Mouse (Mus musculus) ovary, adult 18-20 months (tissue): Measurements from ENCODE around the gene Men1.
A peak's percentile ranks its signal among the peaks of the same experiment; 100 is the strongest.

Experiments used
- DNase-seq: peaks from one replicate; pipeline ENCODE4 v3.0.0; 2022; ENCODE audit warnings: low spot score, mixed read lengths

Gene Men1

DNA sequence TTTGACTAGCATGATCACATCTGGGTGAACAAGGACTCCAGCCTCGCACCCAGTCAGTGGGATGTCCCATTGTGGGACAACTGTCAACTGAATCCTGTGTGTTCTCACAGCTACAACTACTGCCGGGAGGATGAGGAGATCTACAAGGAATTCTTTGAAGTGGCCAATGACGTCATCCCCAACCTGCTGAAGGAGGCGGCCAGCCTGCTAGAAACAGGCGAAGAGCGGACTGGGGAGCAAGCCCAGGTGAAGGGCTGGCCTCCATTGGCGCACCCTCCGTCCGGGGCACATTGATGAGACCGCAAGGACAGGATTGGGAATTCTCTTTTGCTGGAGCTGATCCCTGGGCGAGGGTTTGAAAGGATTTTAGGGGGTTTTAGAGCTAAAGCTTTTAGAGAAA, 3.9 kb downstream of the Men1 start:
- DNase-seq, result no peak

DNA sequence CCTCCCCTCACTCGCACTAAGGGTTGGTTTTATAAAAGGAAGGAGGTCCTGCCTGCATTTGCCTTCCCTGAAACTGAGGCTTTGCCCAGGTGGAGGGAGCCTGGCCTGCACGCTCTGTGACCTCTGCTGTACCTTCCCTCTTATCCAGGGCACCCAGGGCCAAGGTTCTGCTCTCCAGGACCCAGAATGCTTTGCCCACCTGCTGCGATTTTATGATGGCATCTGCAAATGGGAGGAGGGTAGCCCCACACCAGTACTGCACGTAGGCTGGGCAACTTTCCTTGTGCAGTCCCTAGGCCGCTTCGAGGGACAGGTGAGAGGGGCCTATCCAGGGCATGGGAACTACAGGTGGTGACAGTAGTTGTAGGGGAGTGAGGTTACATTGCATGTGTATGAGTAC, 4.4 kb downstream of the Men1 start:
- DNase-seq, result no peak

DNA sequence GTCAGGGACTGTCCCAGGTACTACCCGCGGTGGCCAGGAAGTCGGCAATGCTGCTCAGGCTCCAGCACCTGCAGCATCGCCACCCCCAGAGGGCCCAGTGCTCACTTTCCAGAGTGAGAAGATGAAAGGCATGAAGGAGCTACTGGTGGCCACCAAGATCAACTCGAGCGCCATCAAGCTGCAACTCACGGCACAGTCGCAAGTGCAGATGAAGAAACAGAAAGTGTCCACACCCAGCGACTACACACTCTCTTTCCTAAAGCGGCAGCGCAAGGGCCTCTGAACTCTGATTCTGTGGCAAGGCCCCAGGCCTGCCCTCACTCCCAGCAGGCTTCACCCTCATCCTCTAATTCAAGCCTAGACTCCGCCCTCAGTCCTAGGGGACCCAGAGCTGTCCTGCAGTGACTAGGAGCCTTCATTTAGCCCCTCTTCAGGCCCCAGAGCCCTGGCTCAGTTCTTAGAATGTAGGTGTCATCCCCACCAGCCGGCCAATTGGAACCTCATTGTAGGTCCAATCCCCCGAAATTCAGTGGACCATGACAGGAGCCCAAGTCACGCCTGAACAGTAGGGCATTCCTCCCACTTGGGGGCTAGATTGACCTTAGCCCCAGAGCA, 5.2 kb downstream of the Men1 start:
- DNase-seq, result no peak

DNA sequence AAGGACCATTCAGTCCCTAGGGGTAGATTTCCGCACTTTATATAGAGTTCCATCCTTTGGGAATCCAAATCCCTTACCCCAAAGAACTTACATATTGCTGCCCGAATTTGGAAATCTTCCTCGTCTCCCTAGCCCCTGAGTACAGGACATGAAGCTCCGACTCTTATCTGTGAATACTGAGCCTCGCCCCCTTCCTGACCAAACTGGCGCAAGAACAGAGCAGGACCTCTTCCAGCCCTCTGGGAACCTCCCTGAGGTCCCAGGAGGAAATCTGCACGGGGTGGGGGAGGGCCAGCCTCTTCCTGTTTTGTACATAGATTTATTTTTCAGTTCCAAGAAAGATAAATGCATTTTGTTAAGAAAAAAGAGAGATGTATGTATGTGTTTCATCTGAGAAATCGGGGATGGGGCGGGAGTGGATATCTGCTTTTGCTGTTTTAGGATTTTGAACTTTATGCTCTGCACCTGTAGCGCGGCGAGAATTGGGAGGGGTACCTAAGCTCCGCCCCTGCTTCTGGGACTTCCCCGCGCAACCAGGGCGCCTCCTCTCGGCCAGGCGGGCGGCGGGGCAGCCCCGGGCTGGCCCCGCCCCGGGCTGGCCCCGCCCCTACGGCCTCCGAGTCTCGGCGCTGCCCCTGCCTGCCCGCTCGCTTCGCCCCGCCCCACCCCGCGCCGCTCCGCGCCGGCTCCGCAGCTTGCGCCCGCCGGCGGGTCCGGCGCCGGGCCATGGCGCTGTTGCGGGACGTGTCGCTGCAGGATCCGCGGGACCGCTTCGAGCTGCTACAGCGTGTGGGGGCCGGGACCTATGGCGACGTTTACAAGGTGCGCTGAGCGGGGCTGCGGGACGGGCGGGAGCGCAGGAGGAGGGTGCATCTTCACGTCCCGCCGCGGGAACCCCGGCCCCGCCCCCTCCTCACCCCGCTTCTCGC, 6.0 kb downstream of the Men1 start, which contains the start of gene Map4k2:
Gene Map4k2, plus strand, starts transcription at position 612 of the 929 bp plus-strand sequence.
- DNase-seq, result peak; percentile 72

DNA sequence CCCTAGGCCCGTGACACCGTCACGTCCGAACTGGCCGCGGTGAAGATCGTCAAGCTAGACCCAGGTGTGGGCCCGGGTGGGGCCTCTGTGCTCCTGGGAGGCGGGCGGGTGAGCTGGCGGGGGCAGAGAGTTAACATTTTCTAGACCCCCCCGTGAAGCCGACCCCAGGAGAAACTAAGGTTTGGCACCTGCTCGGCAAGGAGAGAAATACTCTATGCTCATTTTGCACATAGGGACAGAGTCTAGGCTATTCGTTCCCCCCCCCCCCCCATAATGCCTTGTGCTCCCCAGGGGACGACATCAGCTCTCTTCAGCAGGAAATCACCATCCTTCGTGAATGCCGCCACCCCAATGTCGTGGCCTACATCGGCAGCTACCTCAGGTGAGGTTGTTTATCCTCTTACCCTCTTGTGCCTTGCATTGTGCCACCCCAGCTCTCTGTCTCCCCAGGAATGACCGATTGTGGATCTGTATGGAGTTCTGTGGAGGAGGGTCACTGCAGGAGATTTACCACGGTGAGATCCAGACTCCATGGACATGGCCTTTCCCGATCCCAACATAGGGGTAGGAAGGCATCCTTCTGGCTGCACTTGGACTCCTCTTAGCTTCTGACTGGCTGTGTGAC, 6.8 kb downstream of the Men1 start:
- no peak for DNase-seq

DNA sequence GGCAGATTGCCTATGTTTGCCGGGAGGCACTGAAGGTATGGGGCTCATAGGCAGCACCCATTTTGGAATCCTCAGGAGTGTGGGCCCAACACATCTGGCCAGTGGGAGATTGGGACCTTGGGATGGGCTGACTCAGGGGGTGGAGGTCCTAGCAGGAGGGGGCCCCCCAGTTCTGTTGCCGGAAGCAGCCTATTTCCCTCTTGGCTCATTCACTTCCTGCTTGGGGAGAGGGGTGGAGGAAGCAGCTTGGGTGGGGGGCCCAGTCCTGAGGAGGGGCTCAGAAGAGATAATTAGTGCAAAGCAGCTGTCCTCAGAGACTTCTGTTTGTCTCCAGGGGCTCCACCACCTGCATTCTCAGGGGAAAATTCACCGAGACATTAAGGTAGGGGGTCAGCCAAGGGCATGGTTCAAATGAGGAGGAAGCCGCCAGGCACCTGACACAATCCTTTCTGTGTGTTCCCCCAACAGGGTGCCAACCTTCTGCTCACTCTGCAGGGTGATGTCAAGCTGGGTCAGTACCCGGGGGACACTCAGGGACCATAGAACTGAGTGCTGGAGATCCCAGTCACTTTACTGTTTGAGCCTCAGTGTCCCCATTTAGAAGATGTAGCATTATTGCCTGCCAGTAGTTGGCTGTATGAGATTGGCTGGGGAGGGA, 7.6 kb downstream of the Men1 start:
- DNase-seq, result no peak

DNA sequence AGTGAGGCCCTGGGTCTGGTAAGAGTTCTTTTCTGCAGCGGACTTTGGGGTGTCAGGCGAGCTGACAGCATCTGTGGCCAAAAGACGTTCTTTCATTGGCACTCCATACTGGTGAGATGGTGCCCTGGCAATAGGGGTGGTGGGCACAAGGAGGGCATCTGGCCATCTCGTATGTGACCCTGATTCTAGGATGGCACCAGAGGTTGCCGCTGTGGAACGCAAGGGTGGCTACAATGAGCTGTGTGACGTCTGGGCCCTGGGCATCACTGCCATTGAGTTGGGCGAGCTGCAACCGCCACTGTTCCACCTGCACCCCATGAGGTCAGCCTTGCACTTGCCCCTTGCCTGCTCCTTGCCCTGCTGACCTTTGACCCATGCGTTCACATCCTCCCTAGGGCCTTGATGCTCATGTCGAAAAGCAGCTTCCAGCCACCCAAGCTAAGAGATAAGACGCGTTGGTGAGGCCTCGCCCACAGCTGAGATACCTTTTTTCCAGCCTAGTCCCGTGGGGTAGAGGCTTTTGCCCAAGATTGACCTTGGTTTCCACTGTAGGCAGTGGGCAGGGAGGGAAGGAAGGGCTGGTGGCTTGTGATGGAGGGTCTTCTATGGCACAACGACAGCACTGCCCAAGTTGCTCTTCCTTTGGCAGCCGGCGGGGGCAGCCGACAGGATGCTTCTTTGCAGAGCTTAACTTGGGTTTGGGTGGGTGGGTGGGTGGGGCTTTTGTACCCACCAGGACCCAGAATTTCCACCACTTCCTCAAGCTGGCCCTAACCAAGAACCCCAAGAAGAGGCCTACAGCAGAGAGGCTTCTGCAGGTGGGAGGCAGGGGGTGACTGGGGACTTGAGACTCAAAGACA, 8.5 kb downstream of the Men1 start:
- DNase-seq, result no peak

DNA sequence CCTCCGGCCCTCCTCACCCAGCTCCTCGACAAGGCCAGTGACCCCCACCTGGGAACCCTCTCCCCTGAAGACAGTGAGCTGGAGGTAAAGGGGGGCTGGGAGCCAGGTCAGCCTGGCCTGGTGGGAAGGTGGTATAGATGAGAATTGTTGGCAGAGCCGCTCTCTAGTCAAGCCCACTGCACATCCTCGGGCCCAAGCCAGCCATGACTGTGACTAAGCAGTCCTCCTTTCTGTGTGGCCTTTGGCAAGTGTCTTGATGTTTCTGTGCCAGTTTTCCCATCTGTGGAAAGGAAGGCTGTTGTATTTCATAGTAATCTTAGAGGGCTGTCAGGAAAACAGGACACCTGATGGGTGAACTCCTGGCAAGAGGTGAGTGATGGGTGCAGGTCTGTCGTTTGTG, 9.2 kb downstream of the Men1 start:
- no peak for DNase-seq

DNA sequence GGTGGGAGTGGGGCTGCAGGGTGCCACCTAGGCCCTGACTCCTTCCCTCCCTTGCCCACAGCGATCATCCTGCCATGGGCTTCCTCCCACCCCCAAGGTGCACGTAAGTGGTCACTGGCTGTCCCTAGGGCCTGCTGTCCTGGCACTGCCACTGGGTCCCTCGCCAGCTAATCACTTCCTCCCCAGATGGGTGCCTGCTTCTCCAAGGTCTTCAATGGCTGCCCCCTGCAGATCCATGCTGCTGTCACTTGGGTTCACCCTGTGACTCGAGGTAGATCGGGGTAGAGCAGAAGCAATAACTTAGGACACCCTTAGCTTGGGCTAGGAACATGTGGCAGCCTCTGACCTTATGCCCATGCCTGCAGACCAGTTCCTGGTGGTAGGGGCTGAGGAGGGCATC, 11.2 kb downstream of the Men1 start:
- DNase-seq, result no peak

DNA sequence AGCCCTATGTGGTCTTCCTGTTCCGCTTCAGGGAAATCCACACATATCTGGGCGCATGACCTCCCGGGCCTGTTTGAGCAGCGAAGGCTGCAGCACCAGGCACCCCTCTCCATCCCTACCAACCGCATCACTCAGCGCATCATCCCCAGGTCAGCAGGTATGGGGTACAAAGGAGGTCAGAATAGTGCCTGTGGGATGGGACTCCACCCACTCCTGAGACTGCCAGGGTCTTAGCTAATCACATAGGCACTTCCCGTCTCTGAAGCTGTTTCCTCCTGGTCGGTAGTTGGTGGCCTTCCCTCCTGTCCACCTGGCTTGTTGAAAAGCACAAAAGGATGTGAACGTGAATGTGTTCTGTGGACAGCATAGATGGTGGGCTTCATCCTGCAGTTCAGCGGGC, 11.9 kb downstream of the Men1 start:
- no peak for DNase-seq

DNA sequence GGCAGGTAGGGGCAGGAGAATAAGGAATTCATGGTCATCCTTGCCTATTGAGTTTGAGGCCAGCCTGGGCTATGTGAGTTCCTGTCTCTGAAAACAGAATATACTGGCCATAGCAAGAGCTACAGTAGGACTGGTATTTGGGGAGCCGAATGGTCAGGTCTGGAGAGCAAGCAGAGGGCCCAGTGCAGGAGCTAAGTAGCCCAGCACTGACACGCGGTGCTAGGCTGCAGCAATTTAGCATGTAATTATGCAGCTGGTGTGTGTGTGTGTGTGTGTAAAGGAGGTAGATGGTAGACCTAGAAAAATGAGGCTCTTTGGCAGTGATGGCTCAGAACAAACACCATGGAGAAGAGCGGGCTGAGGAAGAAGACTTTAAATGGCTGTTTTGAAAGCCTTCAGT, 12.8 kb downstream of the Men1 start:
- DNase-seq, result no peak

DNA sequence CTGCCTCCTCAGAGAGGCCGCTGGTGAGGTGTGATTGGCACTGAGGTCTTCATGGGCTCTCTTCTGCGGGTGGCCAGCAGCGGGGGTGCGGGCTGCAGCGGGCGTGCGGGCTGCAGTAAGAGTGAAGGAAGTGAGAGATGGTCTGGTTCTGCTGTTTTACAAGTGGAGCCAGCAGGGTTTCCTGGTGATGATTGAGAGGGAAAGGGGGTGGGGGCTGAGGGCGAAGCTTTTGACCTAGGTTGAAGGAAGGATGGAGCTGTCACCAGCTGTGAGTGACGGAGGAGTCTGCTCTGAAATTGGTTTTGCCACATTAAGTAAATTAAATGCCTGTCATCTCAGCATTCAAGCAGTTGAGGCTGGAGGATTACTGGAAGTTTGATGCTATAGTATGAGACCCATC, 13.9 kb downstream of the Men1 start:
- DNase-seq, result no peak

DNA sequence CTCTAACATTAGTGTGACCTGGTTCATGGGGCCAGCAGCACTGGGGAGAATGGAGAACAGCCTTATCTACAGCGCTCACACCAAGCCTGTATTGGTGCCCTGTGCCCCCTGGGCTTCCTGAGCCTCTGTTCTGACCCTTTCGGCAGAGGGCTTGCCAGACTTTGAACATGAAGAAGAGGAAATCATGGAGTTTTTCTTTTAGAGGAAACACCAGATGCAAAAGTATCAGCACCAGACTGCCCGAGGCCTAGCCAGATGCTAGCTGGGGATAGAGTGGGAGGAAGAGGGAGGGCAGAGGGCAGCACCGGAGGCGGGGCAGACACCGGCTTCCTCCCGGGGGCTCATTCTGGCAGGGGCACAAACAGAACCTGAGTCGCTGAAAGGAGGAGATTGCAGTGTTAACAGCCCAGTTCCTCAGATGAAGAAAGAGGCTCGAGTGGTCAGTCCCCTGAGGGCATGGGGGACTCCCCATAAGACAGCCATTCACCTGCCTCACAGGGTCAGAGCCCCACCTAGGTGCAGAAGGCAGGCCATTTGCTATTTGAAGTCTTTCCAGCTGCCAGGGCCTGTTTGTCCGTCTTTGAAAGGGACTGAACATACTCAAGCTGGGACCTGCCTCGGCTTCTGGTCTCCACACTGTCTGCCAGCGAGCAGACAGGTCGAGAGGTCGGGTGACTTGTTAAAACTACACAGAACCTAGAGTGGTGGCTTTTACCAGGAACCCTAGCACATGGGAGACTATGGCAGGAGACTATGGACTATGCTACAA, 14.6 kb downstream of the Men1 start:
- DNase-seq, result no peak

DNA sequence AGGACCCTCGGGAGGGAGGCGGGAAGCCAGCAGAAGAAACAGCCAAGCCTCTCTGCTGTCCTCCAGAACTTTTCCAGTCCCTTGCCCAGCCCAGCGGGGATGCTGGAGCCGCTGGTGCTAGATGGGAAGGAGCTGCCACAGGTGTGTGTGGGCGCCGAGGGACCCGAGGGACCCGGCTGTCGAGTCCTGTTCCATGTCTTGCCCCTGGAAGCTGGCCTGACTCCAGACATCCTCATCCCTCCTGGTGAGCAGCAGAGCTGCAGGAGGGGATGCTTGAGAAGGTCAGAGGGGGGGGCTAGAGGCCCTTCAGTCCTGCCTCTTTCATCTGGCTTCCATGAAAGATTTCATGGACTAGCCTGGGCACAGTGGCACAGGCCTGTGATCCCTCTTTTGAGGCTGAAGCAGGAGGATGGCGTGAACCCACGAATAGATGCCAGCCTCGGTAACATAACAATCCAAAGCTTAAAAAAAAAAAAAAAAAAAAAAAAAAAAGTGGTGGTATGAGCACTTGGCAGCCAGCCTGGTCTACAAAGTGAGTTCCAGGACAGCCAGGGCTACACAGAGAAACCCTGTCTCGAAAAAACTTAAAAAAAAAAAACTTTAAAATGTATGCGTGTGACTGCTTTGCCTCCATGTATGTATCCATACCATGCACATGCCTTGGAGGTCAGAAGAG, 16.8 kb downstream of the Men1 start:
- no peak for DNase-seq

DNA sequence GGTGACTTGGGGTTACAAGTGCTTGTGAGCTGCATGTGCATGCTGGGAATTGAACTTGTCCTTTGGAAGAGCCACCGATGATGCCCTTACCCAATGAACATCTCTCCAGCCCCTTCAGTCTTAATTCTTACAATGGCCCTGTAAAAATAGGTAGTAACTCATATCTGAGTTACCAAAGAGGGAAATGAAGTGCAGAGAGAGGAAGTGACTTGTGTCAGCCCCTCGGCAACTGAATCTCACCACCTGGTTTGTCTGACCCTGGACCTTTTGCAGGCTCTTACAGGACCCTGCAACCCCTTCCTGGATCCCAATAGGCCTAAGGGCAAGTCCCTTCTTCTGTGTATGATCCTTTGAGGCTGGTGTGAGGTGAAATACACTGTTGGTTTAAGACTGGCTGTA, 17.3 kb downstream of the Men1 start:
- no peak for DNase-seq

DNA sequence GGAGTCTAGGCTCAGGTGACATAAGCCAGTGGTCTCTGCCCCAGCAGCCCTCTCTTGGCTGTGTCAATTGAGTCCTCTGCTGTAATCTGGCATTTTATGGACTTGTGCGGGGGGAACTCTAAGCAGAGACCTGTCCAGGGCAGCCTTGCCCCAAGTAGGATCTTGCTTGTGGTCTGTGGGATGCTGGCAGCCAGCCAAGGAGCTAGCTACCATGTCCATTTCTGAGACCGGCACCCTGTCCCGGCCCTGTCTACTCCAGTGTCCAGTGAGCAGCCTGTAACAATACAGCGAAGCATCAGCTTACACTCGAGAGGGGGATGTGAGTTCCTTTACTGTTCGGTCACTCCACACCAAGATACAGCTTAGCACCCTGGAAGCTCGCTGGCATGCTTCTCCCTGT, 19.3 kb downstream of the Men1 start:
- DNase-seq, result no peak

DNA sequence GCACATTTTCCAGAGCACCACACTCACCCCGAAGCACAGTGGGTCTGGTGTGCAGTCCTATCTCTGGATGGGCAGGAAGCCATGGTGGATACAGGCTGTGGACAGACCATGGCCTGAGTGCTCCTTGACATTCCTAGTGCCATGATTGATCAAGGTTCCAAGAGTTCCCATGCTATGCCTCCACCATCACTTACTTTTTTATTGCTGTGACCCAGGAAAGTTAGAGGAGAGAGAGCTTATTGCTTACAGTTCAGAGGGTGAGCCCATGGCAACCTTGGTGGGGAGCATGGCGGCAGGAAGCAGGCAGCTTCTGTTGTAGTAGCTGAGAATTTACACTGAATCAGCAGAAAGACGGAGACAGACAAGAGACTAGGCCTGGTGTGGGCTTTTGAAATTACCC, 26.5 kb downstream of the Men1 start:
- no peak for DNase-seq

DNA sequence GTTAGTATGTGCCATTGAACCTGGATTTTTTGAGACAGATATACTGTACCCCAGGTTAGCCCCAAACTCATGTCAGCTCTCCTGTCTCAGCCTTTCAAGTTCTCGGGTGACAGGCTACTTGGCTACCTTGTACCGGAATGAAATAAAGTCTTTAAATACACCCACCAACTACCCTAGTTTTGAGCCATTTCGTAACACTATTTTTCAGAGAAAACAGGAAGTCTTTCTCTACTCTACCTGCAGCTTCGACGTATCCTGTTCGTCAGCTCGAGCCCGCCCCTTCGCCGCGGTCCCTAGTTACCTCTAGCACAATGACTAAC, 28.3 kb downstream of the Men1 start:
- no peak for DNase-seq

DNA sequence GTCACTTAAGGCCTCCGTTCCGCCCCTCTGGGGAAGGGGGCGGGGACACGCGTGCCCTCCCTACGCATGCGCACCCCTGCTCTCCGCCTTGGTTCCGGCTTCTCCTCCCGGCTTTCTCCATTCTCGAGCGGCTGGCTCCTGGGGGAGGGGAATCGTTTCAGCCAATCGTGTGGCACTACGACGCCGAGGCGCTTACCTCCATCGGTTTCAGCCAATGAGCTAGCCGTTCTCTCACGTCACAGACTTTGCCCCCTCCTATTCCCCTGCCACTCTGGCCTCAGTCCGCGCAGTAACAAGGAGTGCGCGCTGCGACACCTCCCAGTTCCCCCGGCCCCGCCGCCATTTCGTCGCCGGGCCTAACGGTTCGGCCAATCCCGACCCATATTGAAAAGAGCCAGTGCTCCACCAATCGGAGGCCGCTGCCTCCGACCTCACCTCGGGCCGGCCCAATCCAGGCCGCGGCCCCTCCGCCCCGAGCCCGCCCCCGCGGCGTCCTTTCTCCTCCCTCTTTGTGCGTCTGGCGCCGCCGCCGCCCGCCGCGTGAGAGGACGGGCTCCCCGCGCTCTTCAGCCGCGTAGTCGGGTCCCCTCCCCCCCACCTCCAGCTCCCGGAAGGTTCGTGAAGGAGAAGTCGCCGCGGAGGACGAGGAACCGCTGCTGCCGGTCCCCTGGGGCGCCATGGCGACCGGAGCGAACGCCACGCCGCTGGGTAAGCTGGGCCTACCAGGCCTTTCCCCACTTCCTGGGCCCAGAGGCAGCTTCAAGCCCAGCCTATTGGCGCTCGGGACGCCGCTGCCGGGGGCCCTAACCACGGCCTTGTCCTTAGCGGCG, 28.8 kb downstream of the Men1 start, which contains the start of gene Sf1:
Gene Sf1, plus strand, starts transcription at position 280 of the 830 bp plus-strand sequence.
- DNase-seq, result peak; percentile 100
